Comparison of ENCODE assay signal across 13 mouse cellular contexts in genomic region chr3:54314055-54314454, GRCm38 (mm10). TPM values are rescaled to one million over a fixed set of nuclear protein-coding genes. Genes with fewer than 3 reads are reported as not detected.
DNase-seq lines count a peak whose midpoint lies in the region; ATAC-seq and TF ChIP-seq lines count a peak whose summit lies in the region.
"Had no signal": no experiment of that assay in that cellular context is flagged by ENCODE, and none has a peak within 500 bp of the region (broad histone marks: within the 10 kb centered on the region; RNA-seq: fewer than 3 reads in every experiment).

No protein-coding gene starts in this region.

- no peaks in the 10 kb centered on the region for H3K36me3 ChIP-seq in kidney, adult 2 months (ENCODE audit: control insufficient read depth, insufficient read depth, low read length)
- H3K36me3 ChIP-seq in embryonic facial prominence, embryonic 11.5 days (replicated peaks; ENCODE audit: control insufficient read depth, insufficient read depth, low read depth, low read length), result no peaks in the 10 kb centered on the region
- H3K36me3 ChIP-seq: heart, embryonic 15.5 days; liver, embryonic 13.5 days had no signal

- H3K4me3 ChIP-seq in gastrocnemius, adult 2 months, result no peak overlapping the region
- H3K4me3 ChIP-seq in kidney, adult 2 months (ENCODE audit: insufficient read depth, low read depth, low read length), result no peak overlapping the region
- H3K4me3 ChIP-seq in embryonic facial prominence, embryonic 11.5 days (ENCODE audit: low read depth, low read length), result no peak overlapping the region
- H3K4me3 ChIP-seq: heart, embryonic 15.5 days; liver, embryonic 13.5 days had no signal

- H3K27ac ChIP-seq in gastrocnemius, adult 2 months, result no peak overlapping the region
- no peak overlapping the region for H3K27ac ChIP-seq in kidney, adult 2 months (ENCODE audit: insufficient read depth, low read depth, low read length)
- no peak overlapping the region for H3K27ac ChIP-seq in embryonic facial prominence, embryonic 11.5 days (replicated peaks; ENCODE audit: low read depth, low read length)
- H3K27ac ChIP-seq: heart, embryonic 15.5 days; liver, embryonic 13.5 days had no signal

- WGBS in kidney, adult 2 months, result 67% methylated on average over 2 of the region's 2 CpGs
- 75% methylated on average over 2 of the region's 2 CpGs for WGBS in embryonic facial prominence, embryonic 11.5 days

- no peaks in the 10 kb centered on the region for H3K4me1 ChIP-seq in kidney, adult 2 months (ENCODE audit: control insufficient read depth, insufficient read depth, low read length)
- no peaks in the 10 kb centered on the region for H3K4me1 ChIP-seq in embryonic facial prominence, embryonic 11.5 days (ENCODE audit: control insufficient read depth, insufficient read depth, low read length)
- H3K4me1 ChIP-seq: heart, embryonic 15.5 days; liver, embryonic 13.5 days had no signal

- no peak overlapping the region for H3K4me2 ChIP-seq in embryonic facial prominence, embryonic 11.5 days (ENCODE audit: low read depth, low read length)
- H3K4me2 ChIP-seq: heart, embryonic 15.5 days; liver, embryonic 13.5 days had no signal

- H3K27me3 ChIP-seq in kidney, adult 2 months (replicated peaks; ENCODE audit: control insufficient read depth, insufficient read depth, low read length), result no peaks in the 10 kb centered on the region
- H3K27me3 ChIP-seq in embryonic facial prominence, embryonic 11.5 days (ENCODE audit: control insufficient read depth, insufficient read depth, low read length), result no peaks in the 10 kb centered on the region
- H3K27me3 ChIP-seq: heart, embryonic 15.5 days; liver, embryonic 13.5 days had no signal

- no peak overlapping the region for H3K9ac ChIP-seq in embryonic facial prominence, embryonic 11.5 days (replicated peaks; ENCODE audit: low read length)
- H3K9ac ChIP-seq: heart, embryonic 15.5 days; liver, embryonic 13.5 days had no signal

- intact Hi-C loops in gastrocnemius, adult 2 months (cut with DNase I), result no loop called here
- intact Hi-C loops in gastrocnemius, postnatal 14 days (cut with DNase I; ENCODE audit: low total_unique reads), result no loop called here

- no peak for TF ChIP-seq POLR2A in kidney, adult 2 months (IDR thresholded peaks at IDR 0.05; ENCODE audit: low read depth, low read length)

- DNase-seq in gastrocnemius, adult 2 months, result no peak
- DNase-seq in gastrocnemius, postnatal 14 days, result no peak
- DNase-seq in kidney, postnatal 4 days, result peak; percentile 32 to 35
- no peak for DNase-seq in kidney, adult 2 months
- peak; percentile 34 to 37 for DNase-seq in right cerebral cortex, postnatal 10 days (ENCODE audit: low spot score in 2 of 2)
- DNase-seq in right cerebral cortex, postnatal 25 days, result no peak
- DNase-seq in embryonic facial prominence, embryonic 11.5 days (ENCODE audit: low spot score), result peak; percentile 18
- DNase-seq: adrenal gland, adult 8-10 months; cerebellum, postnatal 36 days; liver, embryonic 13.5 days had no signal

- no peak for ATAC-seq in embryonic facial prominence, embryonic 11.5 days (replicated peaks; ENCODE audit: insufficient number of reproducible peaks, low FRiP score, low TSS enrichment, low read depth)
- no peak for ATAC-seq in activated CD4-positive, CD25-positive, alpha-beta regulatory T cell, adult 4 months
- ATAC-seq: inflammation-experienced regulatory T-cells, adult 6 months had no signal

- H3K9me3 ChIP-seq in embryonic facial prominence, embryonic 11.5 days (replicated peaks; ENCODE audit: control insufficient read depth, low read length), result no peaks in the 10 kb centered on the region
- H3K9me3 ChIP-seq: heart, embryonic 15.5 days; liver, embryonic 13.5 days had no signal

- peak; percentile 47 for TF ChIP-seq CTCF in gastrocnemius, adult 2 months (IDR thresholded peaks at IDR 0.05)
- TF ChIP-seq CTCF in kidney, adult 2 months (conservative IDR thresholded peaks at IDR 0.05; ENCODE audit: insufficient read depth, insufficient read length, low read depth, low read length), result no peak

RNA-seq across cellular contexts. Expression of gene Postn, which starts 46.9 kb away (rescaled TPM):
- total RNA-seq in gastrocnemius, adult 2 months (2021), result 10 to 100 TPM in 1 of 2 experiments, 1 to 10 TPM in 1; 3.4 to 10.9 TPM
- total RNA-seq in gastrocnemius, postnatal 14 days (2021), result 100 to 1,000 TPM; 162 to 197 TPM
- 3.5 and 5.1 TPM in 2 replicates for polyA plus RNA-seq in kidney, adult 2 months (2012; rRNA removed)
- 72.8 and 87.5 TPM in 2 replicates for polyA plus RNA-seq in embryonic facial prominence, embryonic 11.5 days (2014; fragmentation: Nextera tagmentation; extraction: Ambion mirVana)
- polyA plus RNA-seq in activated CD4-positive, CD25-positive, alpha-beta regulatory T cell, adult 4 months (2017; shearing (Covaris generic)), result under 1 TPM in 1 of 2 experiments, not detected in 1; 0.11 TPM
- polyA plus RNA-seq: inflammation-experienced regulatory T-cells, adult 6 months had no signal

Comparison
In these comparisons a context has a peak if more than half of its experiments do, and no peak if none do; other contexts are left out.
1. DNase-seq: peak in kidney, postnatal 4 days (2 of 2), right cerebral cortex, postnatal 10 days (2 of 2) and embryonic facial prominence, embryonic 11.5 days (single experiment); none in gastrocnemius, adult 2 months (single experiment), gastrocnemius, postnatal 14 days (single experiment), kidney, adult 2 months (single experiment) and right cerebral cortex, postnatal 25 days (single experiment).
2. RNA of gene Postn, which starts 46.9 kb away (polyA plus RNA-seq): 72.8 to 87.5 TPM in embryonic facial prominence, embryonic 11.5 days; 3.5 to 5.1 TPM in kidney, adult 2 months and 0.11 TPM in activated CD4-positive, CD25-positive, alpha-beta regulatory T cell, adult 4 months; every median in the first group is over 10 times any median in the second.